Mouse (Mus musculus) limb, embryonic 11.5 days (tissue): ENCODE results near the gene Fgg. TPM values are rescaled to one million over a fixed set of nuclear protein-coding genes. Genes with fewer than 3 reads are reported as not detected.

Experiments used
- ATAC-seq: fragments of 200-750 bp; cut with Nextera tagmentation; 2 replicates; pipeline ENCODE4 v1.8.0; 2017; ENCODE audit warnings: low read depth; ENCODE audit not compliant: insufficient number of reproducible peaks, low FRiP score, low TSS enrichment
- DNase-seq: peaks from one replicate; pipeline ENCODE4 v3.0.0-alpha.2; 2015; ENCODE audit warnings: low spot score
- H3K27ac ChIP-seq: fragments of 300-500 bp; sonication (generic); replicated peaks from 2 replicates; pipeline ENCODE4 v1.5.1; 2014; ENCODE audit warnings: low read depth, mild to moderate bottlenecking, low read length
- H3K27me3 ChIP-seq: fragments of 300-500 bp; sonication (generic); 2 replicates; pipeline ENCODE4 v1.6.1; 2014; ENCODE audit warnings: mild to moderate bottlenecking, low read length, mixed read lengths; ENCODE audit not compliant: control insufficient read depth, insufficient read depth
- H3K36me3 ChIP-seq: fragments of 300-500 bp; sonication (generic); 2 replicates; pipeline ENCODE4 v1.6.1; 2014; ENCODE audit warnings: mild to moderate bottlenecking, low read length, moderate library complexity, mixed read lengths; ENCODE audit not compliant: control insufficient read depth, insufficient read depth
- H3K4me1 ChIP-seq: fragments of 300-500 bp; sonication (generic); 2 replicates; pipeline ENCODE4 v1.6.1; 2014; ENCODE audit warnings: low read length, mixed read lengths; ENCODE audit not compliant: control insufficient read depth, insufficient read depth
- H3K4me2 ChIP-seq: fragments of 300-500 bp; sonication (generic); 2 replicates; pipeline ENCODE4 v1.6.1; 2014; ENCODE audit warnings: low read depth, mild to moderate bottlenecking, moderate library complexity; ENCODE audit not compliant: severe bottlenecking
- H3K4me3 ChIP-seq: fragments of 300-500 bp; sonication (generic); 2 replicates; pipeline ENCODE4 v1.5.1; 2014; ENCODE audit warnings: low read depth, low read length
- H3K9ac ChIP-seq: fragments of 300-500 bp; sonication (generic); 2 replicates; pipeline ENCODE4 v1.6.1; 2014; ENCODE audit warnings: mild to moderate bottlenecking, low read length
- H3K9me3 ChIP-seq: fragments of 300-500 bp; sonication (generic); 2 replicates; pipeline ENCODE4 v1.6.1; 2016; ENCODE audit warnings: low read length; ENCODE audit not compliant: control insufficient read depth
- WGBS: fragments of 180-500 bp; shearing (Covaris S2); extraction: QIAGEN DNeasy Blood & Tissue Kit; methylation state at CpG from one replicate; pipeline ENCODE4 v1.1.7; 2014; 5-methylcytosine and 5-hydroxymethylcytosine counted together
- polyA plus RNA-seq: library from polyadenylated mRNA; unstranded; fragments of >200 nt; fragmentation: Nextera tagmentation; extraction: Ambion mirVana; gene quantifications from 2 replicates; pipeline ENCODE4 v1.2.1, GENCODE M21; 2014

Gene Fgg
- polyA plus RNA-seq, 1 experiment from 2014 or later, result 0.11 TPM

DNA sequence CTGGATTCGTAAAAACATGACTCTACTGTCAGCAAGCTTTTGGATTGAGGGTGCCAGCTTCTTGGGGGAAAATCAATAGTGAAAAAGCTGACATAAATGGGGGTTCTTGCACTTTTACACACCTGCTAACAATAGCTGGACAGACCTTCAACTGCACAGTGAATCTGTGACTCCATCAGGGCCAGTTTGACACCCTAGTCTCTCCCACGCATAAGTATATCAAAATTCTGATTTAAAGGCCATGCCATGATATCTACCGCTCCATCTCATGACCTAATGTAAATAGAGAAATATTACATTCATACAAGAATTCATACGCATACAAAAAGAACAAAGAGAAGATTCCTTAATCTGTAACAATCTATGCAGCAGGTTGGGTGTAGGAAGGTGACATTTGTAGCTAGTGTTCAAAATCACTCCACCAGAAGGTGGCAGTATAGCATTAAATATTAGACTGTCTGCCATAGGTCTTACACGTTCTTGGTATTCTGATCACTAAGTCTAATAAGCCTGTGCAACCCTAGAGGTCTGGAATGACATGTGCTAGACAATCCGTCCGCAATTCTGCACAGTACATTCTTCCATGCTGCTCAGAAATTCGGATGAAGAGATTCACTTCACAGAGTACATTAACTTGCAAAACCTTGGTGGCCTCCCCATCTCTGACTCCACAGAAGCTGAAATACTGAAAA lies 8.6 kb upstream of the Fgg start:
- DNase-seq, result peak; percentile 32
- H3K9ac ChIP-seq, result no peak overlapping the region
- peak; percentile 71 for ATAC-seq

DNA sequence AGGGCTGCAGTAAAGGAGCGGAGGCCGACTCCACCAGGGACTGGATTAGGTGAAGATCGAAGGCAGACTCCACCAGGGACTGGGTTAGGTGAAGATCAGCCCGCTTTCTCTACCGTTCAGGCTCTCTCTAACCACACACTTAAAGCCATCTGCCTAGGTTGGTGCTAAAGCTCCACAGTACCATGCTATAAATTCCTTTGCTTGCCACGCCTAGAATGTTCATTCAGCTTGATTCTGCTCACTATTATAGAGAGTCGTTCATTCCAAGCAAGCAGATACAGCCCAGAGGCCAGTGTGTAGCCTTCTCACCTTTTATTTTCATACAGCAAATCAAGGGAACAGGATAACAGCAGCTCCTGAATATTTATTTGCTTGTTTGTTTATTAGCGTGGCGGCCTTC lies 7.5 kb upstream of the Fgg start:
- Histone ChIP-seq H3K4me1 (0 out of 2 replicates have a peak, but pooled peaks cover 3% of the 10 kb centered on the region), H3K4me3 (no peak overlapping the region), H3K9ac (no peak overlapping the region), H3K27ac (no peak overlapping the region), H3K27me3 (0 out of 2 replicates have a peak, but pooled peaks cover 2% of the 10 kb centered on the region), H3K36me3 (no peaks in the 10 kb centered on the region), H3K9me3 (no peaks in the 10 kb centered on the region), H3K4me2 (no peak overlapping the region)
- no peak for DNase-seq
- ATAC-seq, result no peak
- 78% methylated on average over 9 of the region's 9 CpGs for WGBS

More for the DNA sequence above, 8.6 kb upstream of the Fgg start:
- no peaks in the 10 kb centered on the region for H3K36me3 ChIP-seq
- H3K4me3 ChIP-seq, result no peak overlapping the region
- WGBS, result 35% methylated on average over 8 of the region's 8 CpGs
- H3K27me3 ChIP-seq, result 0 out of 2 replicates have a peak, but pooled peaks cover 2% of the 10 kb centered on the region
- H3K4me2 ChIP-seq, result no peak overlapping the region
- 0 out of 2 replicates have a peak, but pooled peaks cover 4% of the 10 kb centered on the region for H3K4me1 ChIP-seq
- H3K27ac ChIP-seq, result no peak overlapping the region
- no peaks in the 10 kb centered on the region for H3K9me3 ChIP-seq

DNA sequence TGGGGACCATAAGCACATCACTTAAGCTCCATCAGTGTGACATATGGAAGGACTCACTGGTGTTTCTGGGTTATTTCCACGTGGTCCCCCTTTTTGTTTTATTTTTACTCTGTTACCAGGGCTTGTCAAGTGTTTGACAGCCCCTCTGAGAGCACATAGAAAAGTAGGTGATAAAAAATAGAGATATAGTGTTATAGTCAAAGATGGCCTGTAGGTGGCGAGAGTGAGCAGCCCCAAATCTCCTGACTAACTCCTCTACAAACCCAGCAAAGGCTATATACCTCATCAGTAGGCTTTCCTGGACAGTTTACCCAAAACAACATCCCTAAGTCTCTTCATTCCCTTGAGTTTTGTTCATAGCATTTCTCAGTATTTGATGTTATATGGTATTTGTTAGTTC lies 5.3 kb upstream of the Fgg start:
- Histone ChIP-seq H3K27me3 (no peaks in the 10 kb centered on the region), H3K4me1 (no peaks in the 10 kb centered on the region), H3K9ac (no peak overlapping the region), H3K4me3 (no peak overlapping the region), H3K36me3 (no peaks in the 10 kb centered on the region), H3K9me3 (no peaks in the 10 kb centered on the region), H3K27ac (no peak overlapping the region), H3K4me2 (no peak overlapping the region)
- ATAC-seq (no peak), DNase-seq (peak; percentile 62)
- WGBS, result 0% methylated on average over 2 of the region's 2 CpGs

DNA sequence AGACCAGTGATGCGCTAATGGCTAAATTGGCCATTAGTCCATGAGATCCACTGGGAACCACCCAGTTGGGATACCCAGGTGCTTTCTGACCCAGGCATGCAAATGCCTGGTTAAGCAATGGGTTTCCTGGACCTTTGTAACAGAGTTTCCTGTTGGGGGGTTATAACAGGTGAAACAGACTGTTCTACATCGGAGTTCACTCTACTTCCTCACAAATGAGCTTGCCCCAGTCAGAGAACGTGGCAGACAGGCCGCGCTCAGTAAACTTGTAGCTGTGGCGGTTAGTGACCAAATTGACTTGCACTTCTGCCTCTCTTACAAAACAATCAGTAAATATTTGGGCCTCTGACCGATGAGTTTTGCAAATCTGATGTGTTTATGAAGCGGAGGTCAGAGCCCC lies 4.5 kb upstream of the Fgg start:
- no peaks in the 10 kb centered on the region for H3K27me3 ChIP-seq
- no peak overlapping the region for H3K9ac ChIP-seq
- H3K9me3 ChIP-seq, result no peaks in the 10 kb centered on the region
- 91% methylated on average over 8 of the region's 8 CpGs for WGBS
- H3K36me3 ChIP-seq, result no peaks in the 10 kb centered on the region
- no peaks in the 10 kb centered on the region for H3K4me1 ChIP-seq
- H3K27ac ChIP-seq, result no peak overlapping the region
- DNase-seq (no peak), ATAC-seq (no peak)
- H3K4me2 ChIP-seq, result no peak overlapping the region
- no peak overlapping the region for H3K4me3 ChIP-seq

DNA sequence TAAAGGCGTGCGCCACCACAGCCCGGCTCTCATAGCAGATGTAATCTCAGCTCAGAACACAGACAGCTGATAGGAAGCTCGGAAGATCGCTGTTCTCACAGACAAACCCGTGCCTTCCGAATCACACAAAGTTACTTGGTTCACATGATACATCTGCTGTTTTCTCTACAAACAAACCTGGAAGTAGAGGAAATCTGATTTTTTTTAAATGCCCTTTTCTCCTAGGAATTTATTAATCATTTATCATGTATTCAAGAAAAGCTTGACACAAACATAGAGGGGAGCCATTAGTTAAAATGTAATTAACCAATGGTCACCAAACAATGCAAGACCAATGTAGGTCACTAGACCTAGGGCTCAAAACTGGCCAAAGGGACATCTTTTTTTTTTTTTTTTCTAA lies 2.7 kb upstream of the Fgg start:
- Histone ChIP-seq H3K36me3 (no peaks in the 10 kb centered on the region), H3K27me3 (no peaks in the 10 kb centered on the region), H3K4me2 (no peak overlapping the region), H3K9me3 (no peaks in the 10 kb centered on the region), H3K9ac (no peak overlapping the region), H3K4me3 (no peak overlapping the region), H3K4me1 (no peaks in the 10 kb centered on the region), H3K27ac (no peak overlapping the region)
- ATAC-seq, result no peak
- no peak for DNase-seq
- WGBS, result 91% methylated on average over 7 of the region's 7 CpGs

DNA sequence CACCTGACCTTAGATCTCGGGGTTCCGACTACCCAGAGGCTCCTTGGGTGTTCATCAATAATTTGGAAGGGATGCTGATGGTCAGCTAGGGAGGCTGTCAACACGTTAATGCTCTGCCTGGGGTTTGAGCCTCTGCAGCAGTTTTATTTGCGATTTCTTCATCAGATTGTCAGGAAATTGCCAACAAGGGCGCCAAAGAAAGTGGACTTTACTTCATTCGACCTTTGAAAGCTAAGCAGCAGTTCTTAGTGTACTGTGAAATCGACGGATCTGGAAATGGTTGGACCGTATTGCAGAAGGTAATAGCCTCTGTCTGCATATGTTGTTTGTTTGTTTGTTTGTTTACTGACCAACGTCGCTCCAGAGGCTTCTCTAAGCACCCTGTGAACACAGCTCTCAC lies 2.8 kb downstream of the Fgg start:
- Histone ChIP-seq H3K9me3 (no peaks in the 10 kb centered on the region), H3K9ac (no peak overlapping the region), H3K4me1 (no peaks in the 10 kb centered on the region), H3K36me3 (no peaks in the 10 kb centered on the region), H3K27me3 (no peaks in the 10 kb centered on the region), H3K4me2 (no peak overlapping the region), H3K27ac (no peak overlapping the region), H3K4me3 (no peak overlapping the region)
- WGBS, result 76% methylated on average over 11 of the region's 11 CpGs
- DNase-seq (no peak), ATAC-seq (no peak)

DNA sequence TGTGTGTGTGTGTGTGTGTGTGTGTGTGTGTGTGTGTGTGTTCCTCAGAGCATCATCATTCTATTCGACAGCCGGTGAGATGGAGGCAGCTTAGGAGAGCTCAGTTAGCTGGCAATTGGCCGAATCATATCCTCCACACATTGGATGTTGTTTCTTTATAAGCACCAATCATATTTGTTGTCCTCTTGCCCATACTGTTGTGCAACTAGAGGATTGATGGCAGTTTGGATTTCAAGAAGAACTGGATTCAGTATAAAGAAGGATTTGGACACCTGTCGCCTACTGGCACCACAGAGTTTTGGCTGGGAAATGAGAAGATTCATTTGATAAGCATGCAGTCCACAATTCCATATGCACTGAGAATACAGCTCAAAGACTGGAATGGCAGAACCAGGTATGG lies 3.6 kb downstream of the Fgg start:
- DNase-seq, result no peak
- no peaks in the 10 kb centered on the region for H3K9me3 ChIP-seq
- 92% methylated on average over 4 of the region's 4 CpGs for WGBS

DNA sequence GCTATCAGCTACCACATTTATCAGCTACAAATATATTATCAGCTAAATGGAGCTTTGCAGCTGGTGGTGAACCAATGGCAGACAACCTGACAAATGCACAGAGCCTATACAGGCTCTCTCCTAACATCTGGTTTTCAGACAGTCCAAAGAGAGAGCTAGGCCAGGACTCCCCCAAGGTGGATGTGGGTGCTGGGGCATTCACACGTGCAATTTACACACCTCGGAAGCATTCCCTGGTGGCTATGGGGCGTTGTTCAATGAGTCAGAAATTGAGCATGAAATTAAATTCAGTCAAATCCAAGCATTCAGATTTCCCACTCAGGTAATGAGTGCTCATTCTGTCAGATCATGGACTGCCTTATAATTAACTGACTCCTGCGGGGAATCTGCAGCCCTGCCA lies 4.0 kb downstream of the Fgg start:
- Histone ChIP-seq H3K4me2 (no peak overlapping the region), H3K36me3 (no peaks in the 10 kb centered on the region), H3K4me1 (no peaks in the 10 kb centered on the region), H3K27me3 (no peaks in the 10 kb centered on the region), H3K27ac (no peak overlapping the region), H3K9ac (no peak overlapping the region), H3K4me3 (no peak overlapping the region), H3K9me3 (no peaks in the 10 kb centered on the region)
- 74% methylated on average over 4 of the region's 4 CpGs for WGBS
- no peak for ATAC-seq
- DNase-seq, result no peak

More for the DNA sequence above, 3.6 kb downstream of the Fgg start:
- no peak overlapping the region for H3K4me3 ChIP-seq
- H3K9ac ChIP-seq, result no peak overlapping the region
- H3K27me3 ChIP-seq, result no peaks in the 10 kb centered on the region
- H3K4me1 ChIP-seq, result no peaks in the 10 kb centered on the region
- H3K27ac ChIP-seq, result no peak overlapping the region
- no peak overlapping the region for H3K4me2 ChIP-seq
- no peaks in the 10 kb centered on the region for H3K36me3 ChIP-seq
- ATAC-seq, result no peak

DNA sequence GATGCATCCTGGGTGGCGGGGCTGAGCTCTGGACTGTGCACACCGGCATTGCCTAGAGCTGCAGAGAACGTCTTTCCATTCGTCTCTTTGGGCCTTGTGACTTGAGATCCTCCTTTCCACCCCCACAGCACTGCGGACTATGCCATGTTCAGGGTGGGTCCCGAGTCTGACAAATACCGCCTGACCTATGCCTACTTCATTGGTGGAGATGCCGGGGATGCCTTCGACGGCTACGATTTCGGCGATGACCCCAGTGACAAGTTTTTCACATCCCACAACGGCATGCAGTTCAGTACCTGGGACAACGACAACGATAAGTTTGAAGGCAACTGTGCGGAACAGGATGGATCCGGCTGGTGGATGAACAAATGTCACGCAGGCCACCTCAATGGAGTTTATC lies 5.1 kb downstream of the Fgg start:
- Histone ChIP-seq H3K36me3 (no peaks in the 10 kb centered on the region), H3K4me3 (no peak overlapping the region), H3K27ac (no peak overlapping the region), H3K4me2 (no peak overlapping the region), H3K4me1 (no peaks in the 10 kb centered on the region), H3K27me3 (no peaks in the 10 kb centered on the region), H3K9ac (no peak overlapping the region), H3K9me3 (no peaks in the 10 kb centered on the region)
- no peak for ATAC-seq
- 92% methylated on average over 19 of the region's 19 CpGs for WGBS
- DNase-seq, result no peak
